Mouse (Mus musculus) ES-E14 (cell line): ENCODE data around the gene Myh6.

Experiments used
- CHD2 ChIP-seq: IDR thresholded peaks from 2 replicates; pipeline ENCODE4 v1.6.1; 2014; ENCODE audit warnings: mild to moderate bottlenecking, low read depth, low read length, inconsistent platforms
- HCFC1 ChIP-seq: IDR thresholded peaks from 2 replicates; pipeline ENCODE4 v1.6.1; 2012; ENCODE audit warnings: low read length, inconsistent platforms, borderline replicate concordance; ENCODE audit not compliant: insufficient read depth

GRCm38 (mm10) chr14:54945975-54946704 is 20.6 kb downstream of the Myh6 start:
- TF ChIP-seq CHD2 = no peak
- TF ChIP-seq HCFC1 = no peak
